Mouse (Mus musculus) spleen, adult 12 weeks (tissue): ENCODE measurements at regions not wholly inside any gene's neighbourhood (a gene's known extent, or its start where the extent isn't known, plus 50 kb on each side); places are given as distances from the start of the nearest gene placed in this dataset.
"Not testable (repeated sequence)": the region's sequence is repeated elsewhere in the genome, so short reads cannot be mapped to it uniquely, and the experiment has no call there.

Experiments used
- DNase-seq: peaks from one replicate; pipeline ENCODE4 v3.0.0; 2022; ENCODE audit warnings: low spot score

DNA sequence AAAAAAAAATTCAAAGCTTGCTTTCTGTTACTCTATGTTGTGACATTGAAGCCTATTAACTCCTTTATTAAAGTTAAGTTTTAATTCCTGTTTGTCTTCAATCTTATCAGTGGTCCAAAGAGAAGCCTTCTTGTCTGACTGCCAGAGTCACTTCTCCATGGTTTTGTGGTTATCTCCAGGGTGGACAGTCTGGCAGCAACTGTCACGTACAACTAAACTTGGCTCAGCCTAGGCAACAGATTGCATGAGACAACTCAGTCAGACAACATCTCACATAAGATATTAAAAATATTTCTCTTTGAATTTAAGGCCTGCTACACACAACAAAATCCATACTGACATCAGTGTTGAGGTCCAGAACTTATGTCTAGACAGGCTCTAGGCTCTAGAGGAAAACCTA, 406.7 kb upstream of the Slc39a10 start:
- no peak for DNase-seq

DNA sequence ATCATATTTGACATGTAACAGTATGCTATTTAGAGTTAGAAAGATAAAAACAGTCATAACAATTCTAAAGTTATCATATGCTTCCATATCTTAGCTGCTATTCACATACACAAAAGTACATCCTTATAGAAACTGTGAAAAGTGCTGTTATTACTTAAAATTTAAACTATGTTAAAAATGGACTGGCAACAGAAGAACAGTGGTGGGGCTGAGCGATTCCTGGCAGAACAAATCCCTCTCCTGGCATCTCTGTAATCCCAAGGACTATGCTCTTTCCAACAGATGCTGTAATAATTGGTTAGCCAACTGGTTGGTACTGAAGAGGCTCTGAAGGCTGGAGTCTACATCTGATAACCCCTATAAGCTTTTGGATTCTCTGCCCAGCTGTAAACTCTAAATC, 393.0 kb upstream of the Slc39a10 start:
- no peak for DNase-seq

GRCm38 (mm10) chr1:47278321-47279020, 385.8 kb upstream of the Slc39a10 start:
- no peak for DNase-seq

- DNase-seq = no peak
These were observed 385.2 kb upstream of the Slc39a10 start for GRCm38 (mm10) chr1:47277839-47278238.

DNA sequence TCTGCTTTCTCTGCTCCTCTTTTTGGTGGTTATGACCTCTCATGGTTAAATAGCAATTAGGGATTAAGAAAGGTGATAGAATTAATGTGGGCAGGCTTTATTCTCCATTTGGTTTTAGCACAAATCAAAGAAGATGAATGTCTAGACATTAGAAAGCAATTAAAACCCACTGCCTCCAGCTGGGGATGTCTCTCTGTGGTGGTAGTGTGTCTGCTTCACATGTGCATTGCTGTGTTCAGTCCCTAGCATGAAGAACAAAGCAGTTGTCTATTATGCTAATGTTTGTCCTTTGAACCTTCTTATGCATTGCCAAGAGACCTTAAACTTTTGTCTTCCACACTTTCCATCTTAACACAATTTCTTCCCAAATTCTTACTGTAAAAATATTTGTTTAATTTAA, 379.5 kb upstream of the Slc39a10 start:
- no peak for DNase-seq

DNA sequence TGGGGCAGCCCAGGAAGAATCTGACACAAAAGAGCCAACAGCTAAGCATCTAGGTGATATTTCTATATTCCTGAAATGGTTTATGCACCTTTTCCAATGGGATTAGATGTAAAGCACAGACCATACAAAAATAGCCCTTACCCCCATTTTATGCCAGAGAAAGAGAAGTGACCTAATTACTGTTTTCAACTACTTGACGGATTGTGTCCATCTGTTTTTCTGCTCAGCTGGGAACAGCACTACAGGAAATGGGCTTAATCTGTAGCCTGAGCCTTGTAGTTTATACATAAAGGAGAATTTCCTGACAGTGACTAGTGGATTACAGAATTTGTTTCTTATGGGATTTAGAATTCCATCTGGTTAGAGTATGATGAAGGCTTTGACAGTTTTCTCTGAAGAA, 371.0 kb upstream of the Slc39a10 start:
- no peak for DNase-seq

GRCm38 (mm10) chr1:47261505-47262130, 369.0 kb upstream of the Slc39a10 start:
- DNase-seq = no peak

- not testable (repeated sequence) for DNase-seq
These were observed 358.1 kb upstream of the Slc39a10 start for GRCm38 (mm10) chr1:47250706-47251105.

DNA sequence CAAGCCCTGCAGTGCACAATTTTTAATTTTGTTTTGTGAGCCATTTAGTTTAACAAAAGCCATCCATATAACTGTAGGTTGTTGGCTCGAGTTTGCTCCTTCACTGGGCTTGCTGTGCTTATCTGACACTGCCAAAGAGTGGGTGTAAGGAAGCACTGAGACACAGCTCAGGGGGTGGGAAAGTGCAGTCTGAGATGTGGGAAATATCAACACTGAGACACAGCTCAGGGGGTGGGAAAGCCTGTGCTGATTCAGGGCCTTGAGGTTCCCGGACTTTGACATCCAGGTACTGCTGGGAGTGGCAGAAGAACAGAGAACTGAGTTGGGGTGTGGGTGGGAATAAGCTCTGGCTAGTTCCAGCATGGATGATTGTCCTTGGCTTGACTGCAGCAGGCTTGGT, 324.4 kb upstream of the Slc39a10 start:
- no peak for DNase-seq

DNA sequence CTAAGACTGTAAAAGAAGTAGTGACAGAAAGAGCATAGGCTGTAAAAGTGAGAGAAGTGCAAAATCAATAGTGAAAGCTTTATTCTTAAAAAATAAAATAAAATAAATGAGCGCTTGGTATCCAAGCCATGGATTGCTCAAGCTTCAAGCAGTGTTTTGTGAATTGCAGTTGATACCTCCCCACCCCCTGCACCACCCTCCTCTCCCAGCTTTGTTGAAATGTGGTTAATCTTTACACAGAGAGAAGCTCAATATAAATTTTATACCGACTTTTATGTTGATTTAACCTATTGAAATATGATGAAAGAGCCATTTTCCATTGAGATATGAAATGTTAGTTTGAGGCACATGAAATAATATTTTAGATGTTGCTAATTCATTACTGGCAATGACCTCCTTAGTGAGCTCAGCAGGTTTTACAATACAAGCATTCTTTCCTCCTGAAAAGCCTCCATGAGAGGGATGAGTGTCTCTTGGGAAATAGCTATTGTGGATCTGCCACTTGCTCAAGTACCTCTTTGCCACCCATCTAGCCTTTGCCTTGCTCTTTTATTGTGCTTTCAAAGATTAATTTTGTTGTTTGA, 323.9 kb upstream of the Slc39a10 start:
- no peak for DNase-seq

GRCm38 (mm10) chr1:47213476-47213875, 320.8 kb upstream of the Slc39a10 start:
- no peak for DNase-seq

DNA sequence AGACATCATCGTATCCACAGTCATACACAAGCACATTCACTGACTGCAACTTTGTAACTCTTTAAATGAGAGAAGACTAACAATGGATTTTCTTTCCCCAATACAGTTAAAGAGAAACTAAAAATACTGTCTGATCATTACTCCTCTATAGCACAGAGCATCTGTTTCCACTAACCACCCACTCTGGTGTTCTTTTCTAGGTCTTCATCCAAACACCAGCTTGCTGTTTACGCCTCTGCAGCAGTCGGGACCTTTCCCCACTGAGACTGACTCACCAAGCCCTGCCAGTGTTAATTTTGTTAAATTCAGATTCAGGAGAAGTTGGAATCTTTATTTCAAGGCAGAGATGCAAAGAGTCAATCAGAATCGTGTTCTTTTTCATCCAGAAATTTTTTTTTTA, 300.3 kb upstream of the Slc39a10 start:
- DNase-seq = no peak

- no peak for DNase-seq
These were observed 271.8 kb upstream of the Slc39a10 start for GRCm38 (mm10) chr1:47164417-47164816.

DNA sequence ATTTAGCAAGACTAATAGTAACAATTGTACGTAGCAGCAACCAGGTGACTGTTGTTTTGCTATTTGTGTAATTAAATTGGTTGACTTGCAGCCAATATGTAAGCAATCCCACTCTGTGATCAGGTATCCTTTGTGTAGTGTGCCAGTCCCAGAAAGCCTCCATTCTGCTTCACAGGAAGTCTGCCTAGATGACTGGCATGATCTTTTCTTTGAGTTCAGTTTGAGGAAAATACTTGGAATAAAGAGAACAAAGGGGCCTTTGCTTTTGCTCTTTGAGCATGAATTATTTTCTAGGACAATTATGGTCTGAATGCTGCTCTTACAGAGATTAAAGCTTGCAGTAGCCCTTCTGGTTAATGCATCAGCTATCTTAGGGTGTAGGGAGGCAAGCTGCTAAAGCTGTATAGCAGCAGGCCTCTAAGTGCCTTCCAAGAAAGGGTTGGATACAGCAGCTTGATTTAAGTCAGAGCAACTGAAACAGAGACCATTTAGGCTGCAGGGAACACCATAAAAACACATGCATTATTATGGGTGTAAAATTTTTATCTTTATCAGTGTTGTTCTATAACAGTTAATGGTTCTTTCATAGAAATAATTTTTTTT, 271.3 kb upstream of the Slc39a10 start:
- no peak for DNase-seq

GRCm38 (mm10) chr1:47130031-47130430, 237.4 kb upstream of the Slc39a10 start:
- not testable (repeated sequence) for DNase-seq

GRCm38 (mm10) chr1:47119636-47120035, 227.0 kb upstream of the Slc39a10 start:
- DNase-seq = no peak

GRCm38 (mm10) chr1:47116681-47117080, 224.0 kb upstream of the Slc39a10 start:
- DNase-seq = not testable (repeated sequence)

GRCm38 (mm10) chr1:47112494-47112893, 219.8 kb upstream of the Slc39a10 start:
- DNase-seq = no peak

- DNase-seq = no peak
These were observed 211.4 kb upstream of the Slc39a10 start for GRCm38 (mm10) chr1:47104055-47104454.

- DNase-seq = no peak
These were observed 210.8 kb upstream of the Slc39a10 start for GRCm38 (mm10) chr1:47103321-47103988.

GRCm38 (mm10) chr1:47097084-47097996, 204.7 kb upstream of the Slc39a10 start:
- DNase-seq = no peak
